Mouse (Mus musculus) brain, embryonic 18.5 days (tissue): ENCODE measurements around the gene Nom1.

Source experiments
- DNase-seq: peaks from one replicate; pipeline ENCODE4 v3.0.0-alpha.2; 2012; ENCODE audit warnings: low read depth, low spot score

Nom1 gene

DNA sequence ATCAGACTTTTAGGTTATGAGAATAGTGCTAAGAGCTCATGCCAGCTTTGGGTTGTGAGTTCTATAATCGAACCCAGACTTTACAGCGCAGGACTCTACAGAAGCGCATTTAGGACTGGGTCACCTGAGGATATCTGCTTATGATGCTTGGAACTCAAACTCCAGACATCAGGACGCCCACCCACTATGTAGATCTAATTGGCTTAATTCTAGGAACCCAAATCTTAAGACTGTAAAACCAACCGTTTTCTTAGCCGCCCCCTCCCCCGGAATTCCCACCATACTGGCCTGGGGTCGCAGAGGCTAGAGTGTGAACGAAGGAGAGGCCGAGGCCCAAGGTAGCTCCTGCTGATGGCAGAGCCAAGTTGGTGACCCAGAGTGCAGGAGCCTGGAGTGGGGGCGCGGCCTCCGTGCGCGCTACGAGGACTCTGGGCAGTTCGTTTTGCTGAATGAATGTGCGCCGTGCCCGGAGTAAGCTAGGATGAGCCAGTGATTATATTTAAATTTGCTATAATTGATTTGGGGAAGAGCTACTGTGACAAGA, 36.5 kb downstream of the Nom1 start:
- DNase-seq: no peak

DNA sequence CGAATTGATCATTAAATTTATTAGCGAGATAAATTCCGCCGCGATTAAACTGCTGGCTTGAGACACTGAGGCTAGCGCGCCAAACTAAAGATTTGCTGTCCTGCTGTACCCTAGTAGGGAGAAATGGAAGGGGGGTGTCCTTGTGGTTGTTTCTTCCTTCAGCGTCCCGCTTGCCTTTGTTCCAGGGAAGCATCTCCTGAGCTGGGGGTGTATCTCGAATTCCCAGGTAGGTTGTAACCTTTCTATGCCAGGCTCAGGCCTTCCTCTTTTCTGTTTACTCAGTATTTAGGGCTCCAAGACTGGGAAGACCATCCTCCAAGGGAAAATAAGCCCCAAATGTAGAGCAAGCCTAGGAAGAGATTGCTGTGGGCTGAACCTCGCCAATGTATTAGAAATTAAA, 36.9 kb downstream of the Nom1 start:
- no peak for DNase-seq

DNA sequence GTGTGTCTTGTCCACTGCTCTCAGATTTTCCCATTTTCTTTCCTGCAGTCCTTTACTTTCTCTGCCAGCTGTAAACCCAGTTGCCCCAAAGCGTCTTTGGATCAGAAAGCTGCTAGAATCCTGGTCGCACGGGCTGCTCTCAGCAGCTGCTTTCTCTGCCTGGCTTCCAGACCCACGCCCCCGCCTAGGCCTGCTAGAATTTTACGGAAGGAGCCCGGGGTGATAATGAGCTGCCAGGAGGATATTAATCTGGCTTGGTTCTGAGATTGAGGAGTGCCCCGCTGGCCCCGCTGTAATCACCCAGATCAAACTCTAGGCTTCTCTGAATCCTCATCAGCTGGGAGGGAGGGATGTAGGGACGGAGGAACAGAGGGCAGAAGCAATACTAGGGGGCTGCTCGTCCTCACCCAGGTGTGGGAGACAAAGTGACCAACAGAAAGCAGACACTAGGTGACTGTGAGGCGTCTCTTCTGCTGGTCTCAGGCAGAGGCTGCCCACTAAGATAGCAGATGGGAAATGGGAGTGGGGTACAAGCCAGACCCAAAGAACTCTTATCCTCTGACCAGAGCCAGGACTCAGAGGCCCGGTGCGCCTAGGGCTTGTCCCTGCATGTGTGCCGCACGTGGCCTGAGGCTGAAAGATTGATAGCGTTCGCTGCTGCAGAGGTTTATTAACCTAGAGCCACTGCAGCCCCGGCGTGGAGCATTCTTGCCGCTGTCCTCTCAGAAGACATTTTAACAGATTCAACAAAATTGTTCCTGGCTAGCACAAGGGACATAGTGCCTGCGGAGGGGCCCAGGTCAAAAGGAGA, 37.6 kb downstream of the Nom1 start:
- DNase-seq: no peak

DNA sequence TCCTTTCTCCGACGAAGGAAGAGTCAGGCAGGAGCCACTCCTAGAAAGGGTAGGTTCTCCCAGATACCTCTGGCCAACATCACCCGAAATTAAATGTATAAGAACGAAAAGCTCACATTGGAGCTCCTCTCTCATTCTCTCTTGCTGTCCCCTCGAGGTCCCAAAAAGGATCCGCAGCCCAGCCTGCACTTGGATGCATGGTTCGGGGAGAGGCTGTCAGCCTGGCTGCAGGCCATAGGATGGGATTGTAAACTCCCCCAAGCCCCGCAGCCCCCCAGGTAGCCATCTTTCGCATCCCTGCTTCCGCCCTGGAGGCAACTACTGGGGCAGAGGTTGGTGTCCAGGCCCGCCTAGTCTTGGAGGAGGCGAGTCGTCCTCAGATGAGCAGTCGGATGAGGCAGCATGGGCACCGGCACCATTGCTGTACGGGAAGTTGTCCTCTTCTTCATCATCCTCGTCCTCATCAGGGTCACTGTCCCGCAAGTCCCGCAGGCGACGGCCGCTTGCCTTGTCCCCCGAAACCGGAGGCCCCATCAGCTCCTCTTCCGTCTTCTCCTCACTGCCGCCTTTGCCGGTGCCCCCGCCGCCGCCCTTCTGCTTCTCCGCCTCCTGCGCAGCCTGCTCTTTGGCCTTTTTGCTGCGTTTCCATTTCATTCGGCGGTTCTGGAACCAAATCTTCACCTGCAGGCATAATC, 39.2 kb downstream of the Nom1 start:
- no peak for DNase-seq

DNA sequence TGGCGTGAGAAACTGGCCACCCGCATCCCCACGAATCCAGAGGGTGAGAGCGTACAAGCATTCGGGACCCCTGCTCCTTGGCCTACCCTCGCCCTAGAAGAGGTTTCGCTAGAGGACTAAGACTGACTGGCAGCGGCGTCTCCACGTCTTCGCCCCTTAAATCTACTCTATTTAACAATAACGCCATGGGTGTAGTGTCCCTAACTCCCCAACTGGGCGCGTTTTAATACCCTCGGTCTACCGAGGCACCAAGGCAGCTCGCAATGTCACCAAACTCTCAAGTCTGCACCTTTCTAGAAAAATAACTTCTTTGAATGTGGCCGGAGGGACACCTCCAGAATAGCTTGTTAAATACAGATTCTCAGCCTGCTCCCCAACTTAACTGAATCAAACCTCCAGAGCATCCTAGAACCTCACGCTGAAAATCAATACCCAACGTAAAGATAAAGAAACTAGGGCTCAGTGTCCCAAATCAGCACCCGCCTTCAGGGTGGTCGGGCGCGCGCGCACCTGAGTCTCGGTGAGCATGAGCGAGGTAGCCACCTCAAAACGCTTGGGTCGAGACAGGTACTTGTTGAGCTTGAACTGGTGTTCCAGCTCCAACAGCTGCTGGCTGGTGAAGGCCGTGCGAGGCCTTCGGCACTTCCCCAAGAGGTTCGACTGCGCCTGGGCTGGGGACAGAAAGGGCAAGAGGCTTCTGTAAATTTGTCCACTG, 39.9 kb downstream of the Nom1 start:
- no peak for DNase-seq

DNA sequence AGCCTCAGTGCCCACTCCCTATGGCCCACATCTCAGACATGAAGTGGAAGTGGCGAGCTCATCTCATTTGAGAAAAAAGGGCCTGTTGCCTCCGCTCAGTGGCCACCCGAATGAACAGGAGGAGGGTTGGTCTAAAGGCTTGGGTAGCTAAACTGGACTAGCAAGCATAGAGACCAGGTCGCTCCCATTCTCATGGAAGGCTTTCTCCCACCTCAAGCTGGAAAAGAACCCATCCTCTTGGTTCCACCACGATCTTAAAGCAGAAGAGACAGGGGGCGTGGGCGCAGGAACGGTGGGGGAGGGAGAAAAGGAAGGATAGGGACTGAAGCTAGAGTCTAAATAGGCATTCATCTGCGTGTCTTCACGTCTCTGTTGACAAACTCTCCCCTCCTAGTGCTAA, 40.6 kb downstream of the Nom1 start:
- DNase-seq: no peak

DNA sequence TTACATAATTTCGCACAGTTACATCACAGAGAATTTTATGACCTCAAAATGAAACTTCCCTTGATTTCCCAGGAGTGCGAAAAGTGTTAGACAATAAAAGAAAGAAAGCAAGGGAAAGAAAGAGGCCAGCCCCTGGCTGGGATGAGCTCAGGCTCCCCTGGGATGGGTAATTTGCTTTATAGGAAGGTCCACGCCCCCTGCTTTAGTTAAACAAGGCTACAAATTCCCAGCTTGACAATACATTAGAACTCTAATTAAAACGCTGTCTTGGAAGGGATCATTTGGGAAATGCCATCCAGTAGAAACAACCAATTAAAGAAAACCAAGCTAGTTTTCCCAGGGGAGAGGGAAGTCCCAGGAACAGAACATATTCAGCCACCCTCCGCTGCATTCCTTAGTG, 41.1 kb downstream of the Nom1 start:
- no peak for DNase-seq

DNA sequence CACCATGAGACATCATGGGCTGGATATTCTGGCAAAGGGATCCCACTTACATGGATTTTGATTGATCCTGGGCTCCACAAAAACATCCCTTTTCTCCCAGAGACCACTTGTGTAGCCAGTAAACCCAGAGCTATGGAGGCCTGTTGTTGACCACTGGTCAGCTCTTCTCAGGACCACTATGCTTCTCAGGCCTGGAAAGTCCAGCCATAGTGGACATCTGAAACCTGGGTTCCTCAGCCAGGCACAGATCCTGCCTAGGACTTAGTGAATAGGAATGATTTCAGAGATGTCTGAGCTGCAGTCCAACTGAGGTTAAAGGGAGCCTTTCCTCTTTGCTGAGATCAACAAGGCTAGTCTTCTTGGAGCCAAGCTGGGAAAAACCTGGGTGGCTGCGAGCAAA, 41.6 kb downstream of the Nom1 start:
- DNase-seq: no peak

DNA sequence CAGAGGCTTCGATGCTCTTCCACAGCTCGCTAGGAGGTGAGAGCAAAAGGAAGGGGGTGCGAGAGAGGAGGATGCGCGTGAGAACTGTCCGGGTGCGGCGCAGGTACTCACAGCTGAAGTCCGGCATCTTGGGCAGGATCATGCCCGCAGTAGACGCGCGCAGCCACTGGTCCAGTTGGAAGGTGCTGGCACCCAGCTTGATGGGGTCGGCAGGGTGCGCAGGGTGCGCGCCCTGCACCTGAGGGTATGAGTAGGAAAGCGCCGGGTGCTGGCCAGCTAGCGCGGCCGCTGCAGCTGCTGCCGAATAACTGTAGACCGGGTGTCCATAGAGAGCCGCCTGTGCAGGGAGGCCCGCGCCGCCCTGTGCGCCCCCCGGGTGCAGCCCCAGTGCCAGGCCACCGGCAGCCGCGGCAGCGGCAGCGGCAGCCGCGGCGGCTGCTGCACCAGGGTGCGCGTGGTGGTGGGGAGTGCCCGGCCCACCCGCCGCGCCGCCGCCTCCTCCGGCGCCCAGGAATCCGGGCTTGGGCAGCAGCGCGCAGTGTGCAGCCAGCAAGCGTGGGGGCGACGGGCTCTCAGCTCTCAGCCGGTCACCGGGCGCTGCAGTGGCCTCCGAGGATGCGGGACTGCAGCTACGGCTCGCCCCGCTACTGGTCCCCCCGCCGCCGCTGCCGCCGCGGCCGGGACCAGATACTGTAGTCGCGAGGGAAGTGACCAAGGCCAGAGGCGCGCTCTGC, 43.2 kb downstream of the Nom1 start:
- no peak for DNase-seq

DNA sequence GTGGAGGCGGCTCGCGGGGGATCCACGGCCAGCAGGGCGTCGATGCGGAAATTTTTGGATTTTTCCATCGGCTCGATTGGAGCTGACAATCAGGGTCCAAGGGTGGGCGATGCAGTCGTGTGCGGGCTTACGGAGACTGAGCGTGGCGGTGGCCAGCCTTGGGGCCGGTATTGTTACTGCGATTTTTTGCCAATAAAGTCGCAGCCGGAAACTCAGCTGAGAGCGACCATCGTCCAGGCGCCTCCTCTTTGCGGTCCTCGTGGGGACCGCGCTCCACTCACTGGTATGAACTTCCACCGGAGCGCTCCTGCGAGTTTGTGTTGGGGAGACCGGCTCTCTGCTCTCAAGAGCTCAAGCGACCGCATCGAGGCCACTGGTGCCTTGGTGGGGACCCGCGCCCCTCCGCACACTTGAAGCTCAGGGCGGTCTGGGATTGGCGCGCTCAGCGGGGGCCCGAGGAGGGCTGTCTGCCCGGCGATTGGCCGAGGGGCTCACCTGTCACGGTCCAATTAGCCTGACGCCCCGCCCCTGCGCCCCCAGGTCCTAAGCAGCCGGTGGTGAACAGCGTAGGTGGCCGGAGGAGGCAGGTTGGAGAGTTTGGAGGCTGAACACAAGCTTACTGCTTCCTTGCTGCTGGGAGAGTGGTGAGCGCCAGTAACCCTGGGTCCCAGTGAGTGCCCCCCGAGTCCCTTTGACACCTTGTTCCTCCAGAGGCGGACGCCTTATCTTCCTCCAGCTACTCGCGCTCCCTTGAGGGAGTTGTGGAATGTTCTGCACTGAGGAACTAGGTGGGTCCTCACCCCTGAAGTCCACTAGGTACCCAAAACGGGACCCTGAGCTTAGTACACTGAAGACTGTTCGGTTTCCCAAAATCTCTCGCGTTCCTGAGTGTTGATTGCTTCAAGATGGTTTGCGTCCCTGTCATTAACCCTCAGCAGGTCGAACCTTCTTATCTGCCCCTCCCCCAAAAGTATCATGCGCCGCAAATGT, 44.0 kb downstream of the Nom1 start, which contains the start of gene Mnx1:
Gene Mnx1 (minus strand): TSS at position 263 of the 990 bp plus-strand sequence.
- DNase-seq: no peak

DNA sequence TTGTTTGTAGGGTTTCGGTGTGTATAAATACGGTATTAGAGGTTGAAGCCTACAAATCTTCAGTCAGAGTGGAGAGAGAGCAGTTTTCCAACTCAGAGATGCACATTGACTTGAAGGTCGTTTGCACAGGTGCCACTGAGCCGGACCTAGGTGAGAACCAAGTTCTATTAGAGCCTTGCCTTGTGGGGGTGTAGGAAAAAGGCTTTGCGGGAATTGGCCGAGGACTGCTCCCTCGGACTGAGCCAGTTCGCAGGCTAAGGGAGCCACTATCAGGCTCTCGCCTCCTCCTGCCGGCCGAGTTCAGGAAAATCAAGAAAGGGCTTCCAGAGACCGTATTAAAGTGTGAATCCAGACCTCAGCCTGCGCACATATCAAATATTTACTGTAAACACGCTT, 44.7 kb downstream of the Nom1 start:
- no peak for DNase-seq

DNA sequence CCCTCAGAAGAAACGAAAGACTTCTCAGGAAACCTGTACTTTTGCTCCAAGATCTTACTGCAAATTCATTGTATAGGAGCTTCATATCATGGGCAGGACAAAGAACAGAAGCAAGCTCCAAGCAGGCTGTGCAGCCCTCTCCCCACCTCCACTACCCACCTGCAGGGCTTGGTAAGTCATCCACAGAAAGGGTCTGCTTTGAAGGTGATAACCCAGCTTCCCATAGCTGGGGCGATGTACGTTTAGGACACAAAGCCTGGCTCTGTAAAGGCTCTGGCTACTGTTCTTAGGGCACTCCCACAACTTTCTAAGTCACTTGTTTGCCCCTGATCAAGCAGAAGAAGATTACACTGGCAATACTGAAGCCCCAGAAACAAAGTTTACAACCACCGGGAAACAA, 49.3 kb downstream of the Nom1 start:
- DNase-seq: no peak

DNA sequence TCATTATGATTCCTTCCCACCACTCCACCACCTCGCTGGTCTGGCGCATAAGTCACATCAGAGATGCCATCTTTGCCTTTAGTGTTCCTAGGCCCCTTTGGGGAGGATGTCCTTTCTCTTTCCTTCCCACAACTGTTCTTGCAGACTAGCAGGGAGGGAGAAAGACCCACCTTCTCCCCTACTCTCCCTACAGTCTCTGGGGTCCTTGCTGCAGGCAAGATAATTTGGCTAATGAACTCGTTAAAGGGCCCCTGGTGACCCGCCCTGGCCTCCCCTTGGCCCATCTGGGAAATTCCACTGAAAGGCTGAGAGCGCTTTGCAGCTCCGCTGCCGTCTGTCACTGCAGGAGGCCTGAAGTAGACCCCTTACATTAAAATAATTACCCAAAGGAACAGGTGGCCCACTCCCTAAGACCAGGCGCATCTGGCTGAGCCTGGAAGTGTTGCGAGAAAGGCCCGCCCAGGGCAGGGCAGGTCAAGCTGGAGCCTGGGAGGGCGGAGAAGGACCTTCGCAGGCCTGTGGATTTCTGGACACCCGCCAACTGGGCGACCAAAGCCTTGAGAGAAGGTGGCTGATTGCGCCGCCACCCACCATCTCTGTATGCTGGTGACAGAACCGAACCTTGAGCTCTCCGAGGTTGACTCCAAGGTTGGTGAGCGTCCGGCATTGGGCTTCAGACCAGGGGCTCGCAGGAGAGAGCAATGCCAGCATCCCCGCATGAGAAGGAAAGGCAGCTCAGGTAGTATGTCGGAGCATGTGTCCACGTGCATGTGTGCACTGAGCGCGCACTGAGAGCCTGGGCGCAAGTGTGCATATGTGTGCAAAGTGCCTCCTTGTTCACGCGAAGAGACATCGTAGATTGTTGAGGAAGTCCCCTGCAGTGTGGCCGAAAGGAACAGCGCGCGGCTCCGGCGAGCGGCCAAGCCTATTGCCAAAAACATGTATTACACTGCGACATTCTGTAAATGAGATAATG, 50.8 kb downstream of the Nom1 start:
- no peak for DNase-seq

DNA sequence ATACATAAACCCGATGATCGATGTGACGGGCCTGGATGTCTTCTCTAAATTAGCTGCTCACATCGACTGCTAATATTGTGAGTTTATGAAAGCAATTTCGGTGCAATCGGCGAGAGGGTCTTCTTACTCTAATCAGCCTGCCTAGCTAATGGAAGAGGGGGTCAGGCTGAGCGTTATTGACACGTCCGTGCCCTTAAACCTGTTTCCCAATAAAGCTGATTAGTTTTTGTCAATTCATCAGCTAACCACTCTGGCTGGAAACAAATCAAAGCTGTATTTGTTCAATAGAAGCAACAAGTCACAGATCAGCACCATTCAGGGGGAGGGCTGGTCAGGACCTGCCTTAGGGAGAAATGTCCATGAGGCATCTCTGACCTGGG, 51.5 kb downstream of the Nom1 start:
- DNase-seq: no peak

DNA sequence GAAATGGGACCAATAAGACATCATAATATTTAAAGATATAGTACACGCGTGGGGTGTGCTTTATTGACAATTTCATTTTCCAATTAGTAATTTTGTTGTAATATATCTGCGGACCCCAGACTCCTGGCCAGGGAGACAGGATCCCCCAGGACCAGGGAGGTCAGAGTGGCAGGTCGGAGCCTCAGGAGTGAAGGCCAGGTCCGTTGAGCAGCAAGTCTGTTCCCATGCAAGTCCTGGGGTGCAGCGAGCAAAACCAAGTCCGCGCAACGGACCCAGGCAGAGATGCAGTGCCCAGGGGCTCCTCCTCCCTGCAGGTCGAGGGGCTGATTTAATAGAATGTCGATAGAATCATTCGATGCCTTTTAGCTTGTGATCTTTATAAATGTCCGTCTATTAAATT, 52.9 kb downstream of the Nom1 start:
- DNase-seq: no peak

DNA sequence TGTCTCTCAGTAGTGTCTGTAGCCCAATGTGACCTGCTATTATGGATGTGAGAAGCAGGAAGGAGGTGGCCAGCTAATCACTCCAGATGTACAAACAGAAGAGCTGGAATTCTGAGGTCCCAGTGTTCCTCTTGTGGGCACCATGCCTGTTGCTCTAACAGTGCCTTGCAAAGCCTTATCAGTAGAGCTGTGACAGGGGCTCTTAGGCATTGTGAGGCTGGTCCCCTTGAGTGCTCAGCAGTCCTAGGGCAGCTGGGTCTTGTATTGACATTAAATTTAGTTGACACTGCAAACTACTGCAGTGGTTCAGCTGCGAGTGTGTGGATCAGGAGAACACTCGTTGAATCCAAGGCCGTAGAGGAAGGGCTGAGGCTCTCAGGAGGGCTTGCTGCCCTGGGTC, 72.5 kb downstream of the Nom1 start:
- DNase-seq: no peak
